Mouse (Mus musculus) natural killer cell, adult 2 months (primary cell): ENCODE measurements around the gene Irf6.

Experiments used
- DNase-seq, 2 experiments: peaks; one replicate each; pipeline ENCODE4 v3.0.0; 2022; ENCODE audit warnings: low spot score in 2 of 2

The Irf6 gene

GRCm38 (mm10) chr1:193156316-193157110, 3.6 kb downstream of the Irf6 start:
- DNase-seq: no peak

GRCm38 (mm10) chr1:193157111-193157492, 4.2 kb downstream of the Irf6 start:
- no peak for DNase-seq

DNA sequence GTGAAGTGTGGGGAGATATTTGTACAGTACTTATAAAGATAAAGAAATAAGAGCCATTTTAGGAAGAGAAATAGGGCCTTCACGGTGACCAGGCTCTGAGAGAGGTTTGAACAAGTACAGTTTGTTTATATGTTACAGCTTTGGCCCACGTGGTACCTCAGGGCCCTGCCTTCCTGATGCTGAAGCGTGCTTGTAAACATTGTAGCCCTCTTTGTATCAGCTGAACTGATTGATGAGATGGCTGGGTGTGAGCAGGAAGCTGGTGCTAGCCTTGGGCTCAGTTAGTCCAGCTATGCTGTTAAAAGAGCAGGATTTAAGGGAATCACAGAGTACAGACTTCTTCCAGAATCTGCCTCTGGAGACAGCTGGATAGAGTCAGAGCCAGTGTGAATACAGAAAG, 6.3 kb downstream of the Irf6 start:
- DNase-seq: no peak

- no peak for DNase-seq
Measured at GRCm38 (mm10) chr1:193159613-193160012, 6.7 kb downstream of the Irf6 start.

DNA sequence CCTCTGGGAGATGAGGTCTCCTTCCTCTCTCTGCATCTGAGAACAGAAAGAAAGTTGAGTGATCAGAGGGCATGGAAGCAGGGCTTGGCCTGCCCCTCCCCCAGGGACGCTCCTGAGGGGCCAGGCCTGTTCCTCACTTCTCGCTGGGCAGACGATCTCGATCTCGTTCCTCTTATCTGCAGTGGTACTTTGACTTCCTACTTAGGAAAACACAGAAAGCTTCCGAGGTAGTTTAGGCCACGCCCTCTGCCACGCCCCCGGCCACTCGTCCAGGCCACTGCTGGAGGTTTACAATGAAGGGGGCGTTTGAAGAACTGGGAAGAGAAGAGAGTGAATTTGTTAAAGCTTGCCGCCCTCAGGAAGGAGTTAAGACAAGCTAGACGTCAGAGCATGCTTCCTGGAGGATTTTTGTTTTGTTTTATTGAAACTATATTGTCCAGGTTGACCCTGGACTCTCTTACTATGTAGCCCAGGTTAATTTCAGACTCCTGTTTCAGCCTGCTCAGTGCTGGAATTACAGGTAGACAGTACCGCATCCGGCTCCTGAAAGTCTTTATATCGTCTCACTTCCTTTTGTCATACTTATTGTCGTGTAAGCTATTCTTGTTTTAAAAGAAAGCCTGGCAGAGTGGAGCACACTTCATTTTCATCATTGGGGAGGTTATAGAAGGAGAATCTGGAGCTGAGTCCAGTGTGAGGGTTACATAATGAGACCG, 7.6 kb downstream of the Irf6 start:
- peak; percentile 38 to 53 for DNase-seq

- no peak for DNase-seq
Measured at GRCm38 (mm10) chr1:193167746-193168145, 14.8 kb downstream of the Irf6 start, which contains the start of gene A130010J15Rik. A130010J15Rik (plus strand) TSS chr1:193168046.

GRCm38 (mm10) chr1:193169228-193169627, 16.3 kb downstream of the Irf6 start:
- no peak for DNase-seq

DNA sequence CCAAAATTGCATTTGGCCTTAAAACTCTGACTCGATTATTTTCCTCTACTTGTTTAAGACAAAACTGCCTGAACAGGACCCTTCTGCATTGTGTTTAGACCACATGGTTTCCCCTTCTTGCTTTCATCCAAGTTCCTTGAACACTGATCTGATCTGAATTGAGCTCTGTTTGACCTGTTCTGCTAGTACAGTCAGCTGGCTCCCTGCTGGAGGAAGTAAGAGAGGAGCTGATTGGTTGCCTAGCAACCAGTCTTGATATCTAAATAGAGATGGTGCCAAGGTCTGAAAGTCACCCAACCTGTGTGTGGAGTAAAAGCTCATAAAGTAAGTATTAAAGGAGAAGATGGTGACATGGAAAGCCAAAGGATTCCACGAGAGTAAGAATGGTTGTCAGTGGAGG, 16.9 kb downstream of the Irf6 start:
- peak in 1 of 2 experiments; percentile 34 for DNase-seq

DNA sequence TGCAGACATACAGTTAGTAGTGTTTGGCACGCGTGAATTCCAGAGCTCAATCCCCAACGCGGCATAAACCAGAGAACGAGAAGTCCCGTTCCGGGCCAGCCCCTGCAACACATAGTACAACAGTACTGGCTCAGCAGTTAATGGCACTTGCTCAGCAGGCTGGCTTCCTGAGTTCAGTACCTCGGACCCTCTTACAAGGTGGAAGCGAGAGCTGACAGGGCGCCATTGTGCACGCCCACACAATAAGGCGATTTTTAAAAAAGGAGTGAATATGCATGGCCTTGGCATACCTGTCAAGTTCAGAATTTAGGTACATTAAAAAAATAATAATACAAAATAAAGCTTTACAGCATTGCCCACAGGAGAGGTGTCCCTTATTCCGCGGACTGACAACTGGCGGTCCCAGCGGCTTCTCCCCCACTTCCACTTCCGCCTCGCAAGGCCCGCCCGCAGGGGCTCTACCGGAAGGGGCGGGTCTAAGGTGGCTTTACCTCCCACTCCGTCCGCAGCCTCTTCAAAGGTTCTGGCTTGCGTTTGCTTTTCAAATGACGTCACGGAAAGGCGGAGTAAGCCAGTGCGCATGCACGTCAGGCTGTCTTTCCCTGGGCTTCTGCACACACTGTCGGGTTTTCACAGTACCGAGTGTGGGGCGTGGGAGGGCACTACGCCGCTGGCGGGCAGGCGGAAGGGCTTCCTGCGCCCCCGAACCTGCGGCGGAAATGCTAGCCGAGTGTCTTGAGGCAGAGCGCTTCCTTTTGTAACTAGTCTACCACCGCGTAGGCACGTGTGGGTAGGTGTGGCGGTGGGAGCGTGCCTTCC, 20.3 kb downstream of the Irf6 start:
- DNase-seq: peak; percentile 98 to 99

DNA sequence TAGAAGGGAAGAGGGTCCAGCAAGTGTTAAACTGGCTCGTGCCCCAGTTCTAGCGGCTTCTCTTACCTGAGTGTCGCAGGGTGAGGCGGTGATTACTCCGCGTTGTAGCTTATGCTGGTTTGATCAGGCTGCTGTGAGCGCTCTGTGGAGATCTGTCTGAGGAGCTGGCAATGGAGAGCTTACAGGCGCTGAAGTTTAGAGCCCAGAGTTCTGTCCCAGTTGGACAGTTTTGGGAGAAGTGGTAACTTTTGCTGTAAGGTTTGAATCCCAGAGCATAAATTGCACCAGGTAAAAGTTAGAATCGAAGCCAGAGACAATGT, 20.9 kb downstream of the Irf6 start:
- DNase-seq: no peak

DNA sequence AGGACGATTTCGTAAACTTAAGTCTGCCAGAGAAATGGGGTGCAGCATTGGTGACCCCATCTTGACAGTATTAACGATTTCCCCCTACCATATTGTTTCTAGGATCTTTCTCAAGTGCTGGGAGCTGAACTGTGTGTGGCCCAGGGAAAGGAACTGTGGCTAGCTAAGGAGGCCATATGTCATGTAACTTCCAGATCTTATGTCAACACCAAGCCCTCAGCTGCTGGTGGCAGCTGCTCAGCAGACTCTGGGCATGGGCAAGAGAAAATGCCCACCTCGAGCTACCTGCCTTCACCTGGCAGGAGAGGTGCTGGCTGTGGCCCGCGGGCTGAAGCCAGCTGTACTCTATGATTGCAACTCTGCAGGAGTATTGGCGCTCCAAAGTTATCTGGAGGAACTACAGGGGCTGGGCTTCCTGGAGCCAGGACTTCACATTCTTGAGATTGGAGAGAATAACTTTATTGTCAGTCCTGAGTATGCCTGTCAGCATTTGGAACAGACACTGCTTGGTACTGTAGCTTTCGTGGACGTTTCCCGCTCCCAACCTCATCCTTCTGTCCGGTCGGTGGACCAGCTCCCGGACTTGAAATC, 21.3 kb downstream of the Irf6 start:
- no peak for DNase-seq

GRCm38 (mm10) chr1:193181104-193181503, 28.2 kb downstream of the Irf6 start:
- no peak for DNase-seq

GRCm38 (mm10) chr1:193188257-193188656, 35.3 kb downstream of the Irf6 start:
- DNase-seq: no peak

GRCm38 (mm10) chr1:193189151-193189621, 36.3 kb downstream of the Irf6 start:
- DNase-seq: peak in 1 of 2 experiments; percentile 42

DNA sequence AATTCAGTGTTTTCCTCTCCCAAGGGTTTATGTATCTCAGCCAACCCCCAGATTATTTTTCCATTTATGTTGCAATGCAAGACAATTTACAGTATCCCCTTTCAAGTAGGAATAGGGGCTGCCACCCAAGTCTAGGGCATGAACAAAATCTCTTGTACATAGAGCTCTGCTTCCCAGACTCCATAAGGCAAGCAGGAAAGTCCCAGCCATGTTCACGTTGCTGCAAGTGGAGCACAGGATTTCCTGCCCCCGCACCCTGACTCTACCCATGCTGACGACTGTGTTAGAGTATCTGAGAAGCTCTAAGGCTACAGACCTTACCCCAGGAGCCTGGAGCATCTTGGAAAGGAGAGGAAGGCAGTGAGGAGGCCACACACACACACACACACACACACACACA, 36.9 kb downstream of the Irf6 start:
- no peak for DNase-seq

DNA sequence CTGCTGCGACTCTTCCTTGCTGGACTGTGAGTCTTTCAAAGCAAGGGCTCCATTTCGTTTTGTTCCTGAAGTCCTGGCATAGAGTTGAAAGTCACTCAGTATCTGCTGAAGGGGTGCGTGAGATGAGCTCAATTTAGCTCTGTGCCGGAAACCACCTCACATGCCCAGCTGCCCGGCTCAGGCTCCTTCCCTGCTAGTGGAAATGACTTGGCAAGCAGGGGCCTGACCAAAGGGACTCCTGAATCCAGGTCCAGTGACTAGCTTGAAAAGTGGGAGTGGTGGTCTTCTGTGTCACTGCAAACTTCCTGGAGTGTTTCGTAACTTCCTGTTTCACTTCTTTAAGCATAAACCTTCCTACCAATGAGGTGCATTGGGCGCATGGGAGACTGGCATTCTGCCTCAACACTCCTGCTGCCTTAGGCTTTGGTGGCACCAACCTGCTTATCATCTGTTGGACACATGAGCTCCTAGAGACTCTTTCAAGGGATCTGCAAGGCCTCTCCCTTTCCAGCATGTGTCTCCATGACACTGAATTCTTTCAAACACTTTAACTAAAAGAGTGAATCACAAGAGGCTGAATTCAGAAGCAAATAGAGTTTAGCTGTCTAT, 38.9 kb downstream of the Irf6 start:
- DNase-seq: no peak

DNA sequence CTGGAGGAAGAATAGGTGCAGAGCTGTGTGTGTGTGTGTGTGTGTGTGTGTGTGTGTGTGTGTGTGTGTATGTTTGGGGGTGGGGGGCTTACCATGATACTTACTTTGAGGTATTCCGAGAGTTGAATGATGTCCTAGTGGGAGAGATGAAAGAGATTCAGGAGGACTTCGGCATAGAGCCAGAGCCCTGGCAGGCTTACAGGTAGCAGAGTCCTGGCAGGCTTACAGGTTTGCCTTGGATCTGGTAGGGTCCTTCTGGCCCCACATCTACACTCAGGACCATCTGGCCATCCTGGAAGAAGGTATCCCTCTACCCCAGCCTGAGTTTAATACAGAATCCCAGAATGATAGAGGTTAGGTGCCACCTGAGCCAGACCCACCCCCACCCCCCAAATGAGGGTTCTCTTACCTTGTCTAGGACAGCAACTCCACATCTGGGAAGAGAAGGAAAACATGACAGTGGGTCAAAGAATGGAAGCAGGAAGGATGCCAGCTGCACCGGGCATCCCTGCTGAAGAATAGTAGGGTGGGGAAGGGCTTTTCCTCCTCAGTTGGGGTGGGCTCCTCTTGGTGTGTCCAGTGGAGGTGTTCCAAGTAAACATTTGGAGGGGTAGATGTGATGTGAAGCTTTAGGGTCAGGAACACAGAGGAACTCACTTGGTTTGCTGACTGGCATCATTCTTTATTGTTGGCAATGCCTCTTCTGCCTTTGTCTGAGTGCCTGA, 41.7 kb downstream of the Irf6 start:
- no peak for DNase-seq

DNA sequence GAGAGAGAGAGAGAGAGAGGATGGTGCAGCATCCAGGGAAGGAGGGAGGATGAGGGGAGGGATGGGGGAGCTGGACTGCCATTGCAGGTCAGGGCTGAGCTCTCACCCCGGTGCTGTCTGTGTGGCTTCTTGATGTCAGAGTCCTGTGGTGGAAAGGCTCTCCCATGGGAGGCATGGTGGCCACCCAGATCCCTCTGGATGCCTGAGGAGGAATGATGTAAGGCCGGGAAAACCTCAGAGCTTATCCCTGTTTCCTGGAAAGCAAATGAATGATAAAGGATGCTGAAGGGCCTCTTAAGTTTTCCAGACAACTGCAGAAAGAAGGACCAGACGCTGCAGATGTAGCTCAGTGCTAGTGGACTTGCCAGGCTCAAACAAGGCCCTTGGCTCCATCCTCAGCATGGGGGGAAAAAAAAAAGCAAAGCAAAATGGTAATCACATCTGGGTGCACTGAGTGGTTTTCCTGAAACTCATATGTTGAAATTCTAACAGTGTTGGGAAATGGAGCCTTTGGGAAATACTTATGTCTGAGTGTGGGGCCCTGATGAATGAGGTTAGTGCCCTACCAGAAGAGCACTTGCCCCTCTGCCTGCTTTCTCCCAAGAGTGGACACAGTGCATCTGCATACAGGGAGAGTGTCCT, 42.4 kb downstream of the Irf6 start:
- DNase-seq: no peak

- DNase-seq: no peak
Measured at GRCm38 (mm10) chr1:193197494-193198205, 44.7 kb downstream of the Irf6 start.

DNA sequence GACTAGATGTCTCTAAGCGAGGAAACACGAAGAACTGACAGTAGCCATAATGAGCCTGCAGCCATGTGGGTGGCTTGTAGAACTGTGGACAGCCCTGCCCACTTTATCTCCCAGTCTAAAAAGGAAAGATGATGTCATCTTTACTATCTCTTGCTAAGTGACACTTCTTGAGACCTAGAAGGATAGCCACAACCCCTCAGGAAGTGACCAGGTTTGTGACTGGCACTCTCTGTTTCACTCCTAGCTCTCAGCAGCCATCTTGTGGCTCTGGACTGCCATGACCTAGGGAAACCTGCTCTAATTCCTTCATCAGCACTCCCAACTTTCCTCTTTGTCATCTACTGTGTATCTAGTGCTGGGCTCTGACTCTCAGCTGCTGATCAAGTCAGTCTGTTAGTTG, 45.4 kb downstream of the Irf6 start:
- peak; percentile 36 to 58 for DNase-seq
